Mouse (Mus musculus): ENCODE measurements around the gene Ano9. TPM values are rescaled to one million over a fixed set of nuclear protein-coding genes. Genes with fewer than 3 reads are reported as not detected.

The Ano9 gene
- polyA plus RNA-seq, 1 experiment from 2014 or later, result 0.07 TPM

GRCm38 (mm10) chr7:141131024-141131820 is 13.6 kb upstream of the Ano9 start:
- Histone ChIP-seq H3K27ac (replicated peaks) (peak overlapping the region; percentile 94), H3K9me3 (replicated peaks) (no peaks in the 10 kb centered on the region), H3K4me1 (peaks cover 27% of the 10 kb centered on the region), H3K4me3 (peak overlapping the region; percentile 83), H3K27me3 (ENCODE audit: low read depth, poor library complexity, severe bottlenecking) (no peaks in the 10 kb centered on the region), H3K36me3 (peaks cover 26% of the 10 kb centered on the region)
- DNase-seq (ENCODE audit: low spot score), result peak; percentile 96
- under 1% methylated on average over 59 of the region's 59 CpGs for WGBS

GRCm38 (mm10) chr7:141123517-141123856 is 5.9 kb upstream of the Ano9 start:
- Histone ChIP-seq H3K27ac (replicated peaks) (peak overlapping the region; percentile 89), H3K4me3 (peak overlapping the region; percentile 61), H3K27me3 (ENCODE audit: low read depth, poor library complexity, severe bottlenecking) (peaks cover 1% of the 10 kb centered on the region; the same call in 1 of the 2 replicates), H3K4me1 (peaks cover 12% of the 10 kb centered on the region), H3K36me3 (no peaks in the 10 kb centered on the region), H3K9me3 (replicated peaks) (no peaks in the 10 kb centered on the region)
- WGBS, result 2% methylated on average over 15 of the region's 15 CpGs
- DNase-seq (ENCODE audit: low spot score), result no peak

GRCm38 (mm10) chr7:141122689-141123516 is 5.3 kb upstream of the Ano9 start:
- H3K36me3 ChIP-seq, result no peaks in the 10 kb centered on the region
- peak overlapping the region; percentile 61 for H3K4me3 ChIP-seq
- peak; percentile 98 for DNase-seq (ENCODE audit: low spot score)
- no peaks in the 10 kb centered on the region for H3K9me3 ChIP-seq (replicated peaks)
- 3% methylated on average over 29 of the region's 29 CpGs for WGBS
- peaks cover 7% of the 10 kb centered on the region for H3K27me3 ChIP-seq (ENCODE audit: low read depth, poor library complexity, severe bottlenecking)
- peak overlapping the region; percentile 89 for H3K27ac ChIP-seq (replicated peaks)
- peaks cover 12% of the 10 kb centered on the region for H3K4me1 ChIP-seq

GRCm38 (mm10) chr7:141122245-141122644 is 4.6 kb upstream of the Ano9 start, which contains the start of gene Ptdss2:
Gene Ptdss2 (plus strand): TSS chr7:141122382.
- WGBS, result 54% methylated on average over 14 of the region's 14 CpGs
- DNase-seq (ENCODE audit: low spot score), result peak; percentile 18
- H3K36me3 ChIP-seq, result no peaks in the 10 kb centered on the region
- H3K4me3 ChIP-seq, result peak within 1 kb of the TSS; percentile 61
- H3K27me3 ChIP-seq (ENCODE audit: low read depth, poor library complexity, severe bottlenecking), result peaks cover 14% of the 10 kb centered on the region
- H3K9me3 ChIP-seq (replicated peaks), result no peaks in the 10 kb centered on the region
- peak within 1 kb of the TSS; percentile 89 for H3K27ac ChIP-seq (replicated peaks)
- H3K4me1 ChIP-seq, result peaks cover 12% of the 10 kb centered on the region

GRCm38 (mm10) chr7:141121051-141121531 is 3.5 kb upstream of the Ano9 start:
- H3K4me3 ChIP-seq, result no peak overlapping the region
- H3K4me1 ChIP-seq, result peaks cover 12% of the 10 kb centered on the region
- 77% methylated on average over 5 of the region's 5 CpGs for WGBS
- no peak overlapping the region for H3K27ac ChIP-seq (replicated peaks)
- H3K36me3 ChIP-seq, result no peaks in the 10 kb centered on the region
- H3K9me3 ChIP-seq (replicated peaks), result no peaks in the 10 kb centered on the region
- no peak for DNase-seq (ENCODE audit: low spot score)
- peaks cover 25% of the 10 kb centered on the region for H3K27me3 ChIP-seq (ENCODE audit: low read depth, poor library complexity, severe bottlenecking)

GRCm38 (mm10) chr7:141120605-141121004 is 3.0 kb upstream of the Ano9 start:
- Histone ChIP-seq H3K9me3 (replicated peaks) (no peaks in the 10 kb centered on the region), H3K27me3 (ENCODE audit: low read depth, poor library complexity, severe bottlenecking) (peaks cover 25% of the 10 kb centered on the region), H3K36me3 (no peaks in the 10 kb centered on the region), H3K4me3 (no peak overlapping the region), H3K27ac (replicated peaks) (no peak overlapping the region), H3K4me1 (peaks cover 12% of the 10 kb centered on the region)
- WGBS, result 87% methylated on average over 3 of the region's 3 CpGs
- DNase-seq (ENCODE audit: low spot score), result no peak

- peaks cover 12% of the 10 kb centered on the region for H3K4me1 ChIP-seq
- no peak for DNase-seq (ENCODE audit: low spot score)
- 72% methylated on average over 3 of the region's 3 CpGs for WGBS
These were observed 1.9 kb upstream of the Ano9 start for GRCm38 (mm10) chr7:141119487-141119886.

GRCm38 (mm10) chr7:141115874-141116273 is 1.7 kb downstream of the Ano9 start:
- H3K4me1 ChIP-seq, result no peaks in the 10 kb centered on the region
- no peak overlapping the region for H3K4me3 ChIP-seq
- H3K9me3 ChIP-seq (replicated peaks), result no peaks in the 10 kb centered on the region
- H3K36me3 ChIP-seq, result no peaks in the 10 kb centered on the region
- 93% methylated on average over 9 of the region's 9 CpGs for WGBS
- no peak overlapping the region for H3K27ac ChIP-seq (replicated peaks)
- no peak for DNase-seq (ENCODE audit: low spot score)
- H3K27me3 ChIP-seq (ENCODE audit: low read depth, poor library complexity, severe bottlenecking), result peaks cover 25% of the 10 kb centered on the region

More at GRCm38 (mm10) chr7:141119487-141119886, 1.9 kb upstream of the Ano9 start:
- H3K9me3 ChIP-seq (replicated peaks), result no peaks in the 10 kb centered on the region
- H3K36me3 ChIP-seq, result no peaks in the 10 kb centered on the region
- no peak overlapping the region for H3K27ac ChIP-seq (replicated peaks)
- no peak overlapping the region for H3K4me3 ChIP-seq
- peaks cover 25% of the 10 kb centered on the region for H3K27me3 ChIP-seq (ENCODE audit: low read depth, poor library complexity, severe bottlenecking)

- Histone ChIP-seq H3K36me3 (no peaks in the 10 kb centered on the region), H3K9me3 (replicated peaks) (no peaks in the 10 kb centered on the region), H3K4me1 (peaks cover 12% of the 10 kb centered on the region), H3K4me3 (no peak overlapping the region), H3K27ac (replicated peaks) (no peak overlapping the region), H3K27me3 (ENCODE audit: low read depth, poor library complexity, severe bottlenecking) (peaks cover 49% of the 10 kb centered on the region)
- DNase-seq (ENCODE audit: low spot score), result no peak
- WGBS, result 68% methylated on average over 3 of the region's 3 CpGs
These were observed 14.4 kb downstream of the Ano9 start for GRCm38 (mm10) chr7:141103161-141103560.

GRCm38 (mm10) chr7:141099911-141100691 is 17.5 kb downstream of the Ano9 start, which contains the start of gene Sigirr:
Gene Sigirr (minus strand): TSS chr7:141100572.
- H3K36me3 ChIP-seq, result no peaks in the 10 kb centered on the region
- H3K4me3 ChIP-seq, result peak within 1 kb of the TSS; percentile 57
- no peaks in the 10 kb centered on the region for H3K9me3 ChIP-seq (replicated peaks)
- peaks cover 12% of the 10 kb centered on the region for H3K4me1 ChIP-seq
- H3K27me3 ChIP-seq (ENCODE audit: low read depth, poor library complexity, severe bottlenecking), result peaks cover 67% of the 10 kb centered on the region
- peak; percentile 46 for DNase-seq (ENCODE audit: low spot score)
- WGBS, result 1% methylated on average over 56 of the region's 56 CpGs
- 0 out of 2 replicates have a peak within 1 kb of the TSS, but pooled peaks have one; percentile 9 for H3K27ac ChIP-seq (replicated peaks)

- H3K36me3 ChIP-seq, result no peaks in the 10 kb centered on the region
- peaks cover 26% of the 10 kb centered on the region for H3K4me1 ChIP-seq
- no peak for DNase-seq (ENCODE audit: low spot score)
- no peaks in the 10 kb centered on the region for H3K9me3 ChIP-seq (replicated peaks)
- no peak overlapping the region for H3K27ac ChIP-seq (replicated peaks)
- peaks cover 85% of the 10 kb centered on the region for H3K27me3 ChIP-seq (ENCODE audit: low read depth, poor library complexity, severe bottlenecking)
- no peak overlapping the region for H3K4me3 ChIP-seq
- 80% methylated on average over 5 of the region's 5 CpGs for WGBS
These were observed 20.4 kb downstream of the Ano9 start for GRCm38 (mm10) chr7:141097177-141097576.

GRCm38 (mm10) chr7:141096649-141097056 is 21.0 kb downstream of the Ano9 start:
- H3K27ac ChIP-seq (replicated peaks), result no peak overlapping the region
- H3K9me3 ChIP-seq (replicated peaks), result no peaks in the 10 kb centered on the region
- peaks cover 85% of the 10 kb centered on the region for H3K27me3 ChIP-seq (ENCODE audit: low read depth, poor library complexity, severe bottlenecking)
- peaks cover 31% of the 10 kb centered on the region for H3K4me1 ChIP-seq
- no peaks in the 10 kb centered on the region for H3K36me3 ChIP-seq
- no peak for DNase-seq (ENCODE audit: low spot score)
- 37% methylated on average over 6 of the region's 6 CpGs for WGBS
- H3K4me3 ChIP-seq, result no peak overlapping the region
